Mouse (Mus musculus): ENCODE data around the gene Ubl4b.

- TF ChIP-seq POLR2A (IDR thresholded peaks at IDR 0.05; ENCODE audit: extremely low read depth, insufficient read depth, low read length) = no peak
- TF ChIP-seq CTCF (IDR thresholded peaks at IDR 0.05; ENCODE audit: extremely low read depth, insufficient read depth, low read length) = no peak
Measured at GRCm38 (mm10) chr3:107600127-107600526, 45.3 kb upstream of the Ubl4b start.

All from cortical plate, adult 2 months (tissue).